Mouse (Mus musculus): ENCODE measurements around the gene Tas2r143. TPM values are rescaled to one million over a fixed set of nuclear protein-coding genes. Genes with fewer than 3 reads are reported as not detected.

The Tas2r143 gene
- polyA plus RNA-seq, 1 experiment from 2014 or later, result not detected

- Histone ChIP-seq H3K4me1 (replicated peaks; ENCODE audit: control insufficient read depth, insufficient read depth) (no peaks in the 10 kb centered on the region; the same call in 1 of the 2 replicates), H3K4me3 (ENCODE audit: low read depth, low read length) (no peak overlapping the region), H3K27me3 (ENCODE audit: control insufficient read depth, insufficient read depth, low read length) (no peaks in the 10 kb centered on the region), H3K9me3 (ENCODE audit: control insufficient read depth, low read length) (no peaks in the 10 kb centered on the region), H3K36me3 (ENCODE audit: control insufficient read depth, insufficient read depth, low read length) (no peaks in the 10 kb centered on the region), H3K27ac (replicated peaks) (no peak overlapping the region), H3K9ac (ENCODE audit: low read length) (no peak overlapping the region), H3K4me2 (replicated peaks; ENCODE audit: low read depth) (no peak overlapping the region)
- WGBS, result 35% methylated on average over 8 of the region's 8 CpGs
- TF ChIP-seq CTCF (IDR thresholded peaks at IDR 0.05; ENCODE audit: low read depth), result peak; percentile 88
- TF ChIP-seq EP300 (optimal IDR thresholded peaks at IDR 0.05), result no peak
- no peak for DNase-seq (ENCODE audit: low spot score)
- ATAC-seq (ENCODE audit: low FRiP score, low TSS enrichment), result no peak
Observed at GRCm38 (mm10) chr6:42380416-42381144, 19.5 kb upstream of the Tas2r143 start.

GRCm38 (mm10) chr6:42381221-42381620, 18.8 kb upstream of the Tas2r143 start:
- ATAC-seq (ENCODE audit: low FRiP score, low TSS enrichment), result no peak
- no peak overlapping the region for H3K4me3 ChIP-seq (ENCODE audit: low read depth, low read length)
- no peaks in the 10 kb centered on the region; the same call in 1 of the 2 replicates for H3K4me1 ChIP-seq (replicated peaks; ENCODE audit: control insufficient read depth, insufficient read depth)
- no peaks in the 10 kb centered on the region for H3K36me3 ChIP-seq (ENCODE audit: control insufficient read depth, insufficient read depth, low read length)
- H3K4me2 ChIP-seq (replicated peaks; ENCODE audit: low read depth), result no peak overlapping the region
- no peak for DNase-seq (ENCODE audit: low spot score)
- H3K27me3 ChIP-seq (ENCODE audit: control insufficient read depth, insufficient read depth, low read length), result no peaks in the 10 kb centered on the region
- WGBS, result 78% methylated on average over 2 of the region's 2 CpGs
- no peak for TF ChIP-seq EP300 (optimal IDR thresholded peaks at IDR 0.05)
- no peak for TF ChIP-seq CTCF (IDR thresholded peaks at IDR 0.05; ENCODE audit: low read depth)
- no peaks in the 10 kb centered on the region for H3K9me3 ChIP-seq (ENCODE audit: control insufficient read depth, low read length)
- no peak overlapping the region for H3K9ac ChIP-seq (ENCODE audit: low read length)
- H3K27ac ChIP-seq (replicated peaks), result no peak overlapping the region

GRCm38 (mm10) chr6:42381916-42382381, 18.1 kb upstream of the Tas2r143 start:
- DNase-seq (ENCODE audit: low spot score), result no peak
- no peaks in the 10 kb centered on the region; the same call in 1 of the 2 replicates for H3K4me1 ChIP-seq (replicated peaks; ENCODE audit: control insufficient read depth, insufficient read depth)
- H3K9me3 ChIP-seq (ENCODE audit: control insufficient read depth, low read length), result no peaks in the 10 kb centered on the region
- WGBS, result 25% methylated on average over 9 of the region's 9 CpGs
- H3K9ac ChIP-seq (ENCODE audit: low read length), result no peak overlapping the region
- no peaks in the 10 kb centered on the region for H3K27me3 ChIP-seq (ENCODE audit: control insufficient read depth, insufficient read depth, low read length)
- H3K4me2 ChIP-seq (replicated peaks; ENCODE audit: low read depth), result no peak overlapping the region
- no peak for TF ChIP-seq EP300 (optimal IDR thresholded peaks at IDR 0.05)
- TF ChIP-seq CTCF (IDR thresholded peaks at IDR 0.05; ENCODE audit: low read depth), result no peak
- no peaks in the 10 kb centered on the region for H3K36me3 ChIP-seq (ENCODE audit: control insufficient read depth, insufficient read depth, low read length)
- H3K4me3 ChIP-seq (ENCODE audit: low read depth, low read length), result no peak overlapping the region
- peak overlapping the region; percentile 56; the same call in 1 of the 2 replicates for H3K27ac ChIP-seq (replicated peaks)
- 0 out of 2 replicates have a peak, but pooled peaks have one; percentile 60 for ATAC-seq (ENCODE audit: low FRiP score, low TSS enrichment)

- Histone ChIP-seq H3K9ac (ENCODE audit: low read length) (no peak overlapping the region), H3K27ac (replicated peaks) (no peak overlapping the region), H3K4me3 (ENCODE audit: low read depth, low read length) (no peak overlapping the region), H3K27me3 (ENCODE audit: control insufficient read depth, insufficient read depth, low read length) (no peaks in the 10 kb centered on the region), H3K36me3 (ENCODE audit: control insufficient read depth, insufficient read depth, low read length) (no peaks in the 10 kb centered on the region), H3K4me1 (replicated peaks; ENCODE audit: control insufficient read depth, insufficient read depth) (no peaks in the 10 kb centered on the region; the same call in 1 of the 2 replicates), H3K4me2 (replicated peaks; ENCODE audit: low read depth) (no peak overlapping the region), H3K9me3 (ENCODE audit: control insufficient read depth, low read length) (no peaks in the 10 kb centered on the region)
- TF ChIP-seq CTCF (IDR thresholded peaks at IDR 0.05; ENCODE audit: low read depth) (no peak), EP300 (optimal IDR thresholded peaks at IDR 0.05) (no peak)
- ATAC-seq (ENCODE audit: low FRiP score, low TSS enrichment), result no peak
- 86% methylated on average over 5 of the region's 5 CpGs for WGBS
- no peak for DNase-seq (ENCODE audit: low spot score)
Observed at GRCm38 (mm10) chr6:42383360-42383759, 16.7 kb upstream of the Tas2r143 start.

- H3K27ac ChIP-seq (replicated peaks), result no peak overlapping the region
- H3K9me3 ChIP-seq (ENCODE audit: control insufficient read depth, low read length), result no peaks in the 10 kb centered on the region
- TF ChIP-seq EP300 (optimal IDR thresholded peaks at IDR 0.05) (no peak), CTCF (IDR thresholded peaks at IDR 0.05; ENCODE audit: low read depth) (no peak)
- H3K27me3 ChIP-seq (ENCODE audit: control insufficient read depth, insufficient read depth, low read length), result no peaks in the 10 kb centered on the region
- H3K9ac ChIP-seq (ENCODE audit: low read length), result no peak overlapping the region
- H3K4me1 ChIP-seq (replicated peaks; ENCODE audit: control insufficient read depth, insufficient read depth), result no peaks in the 10 kb centered on the region; the same call in 1 of the 2 replicates
- no peak overlapping the region for H3K4me2 ChIP-seq (replicated peaks; ENCODE audit: low read depth)
- ATAC-seq (ENCODE audit: low FRiP score, low TSS enrichment) (no peak), DNase-seq (ENCODE audit: low spot score) (no peak)
- H3K4me3 ChIP-seq (ENCODE audit: low read depth, low read length), result no peak overlapping the region
- WGBS, result 69% methylated on average over 4 of the region's 4 CpGs
- H3K36me3 ChIP-seq (ENCODE audit: control insufficient read depth, insufficient read depth, low read length), result no peaks in the 10 kb centered on the region
Observed at GRCm38 (mm10) chr6:42385635-42386034, 14.4 kb upstream of the Tas2r143 start.

- H3K36me3 ChIP-seq (ENCODE audit: control insufficient read depth, insufficient read depth, low read length), result no peaks in the 10 kb centered on the region
- H3K4me1 ChIP-seq (replicated peaks; ENCODE audit: control insufficient read depth, insufficient read depth), result peaks cover 1% of the 10 kb centered on the region; the same call in 1 of the 2 replicates
- H3K4me2 ChIP-seq (replicated peaks; ENCODE audit: low read depth), result no peak overlapping the region
- ATAC-seq (ENCODE audit: low FRiP score, low TSS enrichment) (no peak), DNase-seq (ENCODE audit: low spot score) (no peak)
- H3K9ac ChIP-seq (ENCODE audit: low read length), result no peak overlapping the region
- no peaks in the 10 kb centered on the region for H3K27me3 ChIP-seq (ENCODE audit: control insufficient read depth, insufficient read depth, low read length)
- no peak overlapping the region for H3K4me3 ChIP-seq (ENCODE audit: low read depth, low read length)
- H3K9me3 ChIP-seq (ENCODE audit: control insufficient read depth, low read length), result no peaks in the 10 kb centered on the region
- 21% methylated on average over 2 of the region's 2 CpGs for WGBS
- H3K27ac ChIP-seq (replicated peaks), result no peak overlapping the region
- TF ChIP-seq CTCF (IDR thresholded peaks at IDR 0.05; ENCODE audit: low read depth), result no peak
- no peak for TF ChIP-seq EP300 (optimal IDR thresholded peaks at IDR 0.05)
Observed at GRCm38 (mm10) chr6:42391796-42392330, 8.2 kb upstream of the Tas2r143 start.
